Mouse (Mus musculus) gastrocnemius, adult 18-20 months (tissue): ENCODE data around the gene Gpc6. TPM values are rescaled to one million over a fixed set of nuclear protein-coding genes. Genes with fewer than 3 reads are reported as not detected.
"Not testable (repeated sequence)": the region's sequence is repeated elsewhere in the genome, so short reads cannot be mapped to it uniquely, and the experiment has no call there.

Source experiments
- DNase-seq: peaks from one replicate; pipeline ENCODE4 v3.0.0; 2021; ENCODE audit warnings: low spot score
- total RNA-seq, 2 experiments: library from RNA; stranded (reverse); gene quantifications; 2 replicates each; pipeline ENCODE4 v1.2.3; 2021

Gpc6 gene
- total RNA-seq, 2 experiments from 2014 or later: 1.5 to 2.6 TPM

DNA sequence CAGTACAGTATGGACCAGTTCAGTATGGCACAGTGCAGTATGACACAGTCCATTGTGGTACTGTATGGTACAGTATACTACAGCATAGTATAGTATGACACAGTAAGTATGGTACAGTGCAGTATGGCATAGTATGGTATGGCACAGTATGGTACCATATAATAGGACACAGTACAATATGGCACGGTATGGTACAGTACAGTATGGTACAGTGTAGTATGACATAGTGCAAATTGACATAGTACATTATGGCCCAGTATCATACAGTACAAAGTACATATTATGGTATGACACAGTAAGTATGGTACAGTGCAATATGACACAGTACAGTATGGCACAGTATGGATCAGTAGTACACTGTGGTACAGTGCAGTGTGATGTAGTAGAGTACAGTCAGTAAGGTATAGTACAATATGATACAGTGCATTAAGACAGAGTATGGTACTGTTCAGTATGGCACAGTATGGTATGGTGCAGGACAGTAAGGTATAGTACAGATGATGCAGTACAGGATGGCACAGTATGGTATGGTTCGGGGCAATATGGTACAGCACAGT, 521.6 kb downstream of the Gpc6 start:
- not testable (repeated sequence) for DNase-seq

DNA sequence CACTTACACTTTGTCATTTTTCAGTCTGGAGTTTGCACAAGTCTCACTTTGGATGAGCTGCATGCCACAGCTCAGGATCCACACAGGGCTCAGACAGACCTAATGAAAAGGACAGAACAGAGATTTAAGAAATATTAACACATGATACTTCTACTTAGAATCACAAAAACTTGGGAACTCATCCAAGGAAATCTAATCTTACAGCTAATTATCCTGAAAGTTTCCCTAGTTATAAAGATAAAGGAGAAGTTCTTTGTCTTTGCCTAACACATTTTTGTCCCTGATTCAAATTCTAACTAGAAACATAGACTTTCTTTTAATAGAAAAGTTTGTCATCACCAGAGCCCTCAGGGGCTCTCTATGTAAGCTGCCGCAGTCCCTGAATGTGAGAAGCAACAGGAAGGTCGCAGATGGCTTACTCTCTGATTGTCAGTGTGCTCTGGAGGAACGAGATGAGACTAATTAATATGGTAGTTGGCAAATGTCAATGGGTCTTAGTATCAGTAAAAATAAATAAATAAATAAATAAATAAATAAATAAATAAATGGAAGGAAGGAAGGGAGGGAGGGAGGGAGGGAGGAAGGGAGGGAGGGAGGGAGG, 526.4 kb downstream of the Gpc6 start:
- no peak for DNase-seq

DNA sequence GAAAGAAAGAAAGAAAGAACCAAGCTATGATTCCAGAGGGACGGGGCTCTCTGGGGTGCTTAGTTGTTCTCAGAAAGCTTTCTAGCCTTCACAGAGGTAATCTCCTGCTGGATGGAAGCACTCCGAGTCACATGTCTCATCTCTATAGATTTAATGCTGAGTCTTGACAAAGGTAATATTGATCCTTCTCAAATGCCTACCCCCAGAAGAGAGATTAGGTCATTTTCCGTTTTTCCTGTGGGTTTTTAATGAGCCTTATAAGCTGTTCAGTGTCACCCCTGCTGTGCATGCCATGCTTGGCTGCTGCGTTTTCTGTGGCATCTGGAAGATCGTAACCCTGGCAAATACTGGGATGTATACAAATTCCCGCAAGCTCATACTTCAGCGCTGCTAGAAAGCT, 527.0 kb downstream of the Gpc6 start:
- no peak for DNase-seq

DNA sequence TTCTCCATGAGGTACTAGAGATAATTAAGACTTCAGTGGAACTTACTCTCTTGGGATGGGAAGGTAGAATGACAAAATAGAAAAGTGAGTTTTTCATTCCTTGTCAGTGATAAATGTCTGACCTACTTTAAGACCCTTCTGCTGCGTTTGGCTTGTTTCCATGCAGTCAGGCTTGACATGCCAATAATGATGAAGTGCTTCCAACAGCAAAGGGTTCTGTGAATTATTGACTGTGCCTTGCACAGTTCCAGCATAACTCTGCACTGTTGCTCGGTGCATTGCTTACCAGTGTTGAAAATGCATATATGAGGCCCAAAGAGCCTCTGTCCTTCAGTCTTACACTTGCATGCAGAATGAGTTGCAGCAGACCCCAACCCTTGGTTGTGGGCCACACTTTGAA, 548.3 kb downstream of the Gpc6 start:
- no peak for DNase-seq

DNA sequence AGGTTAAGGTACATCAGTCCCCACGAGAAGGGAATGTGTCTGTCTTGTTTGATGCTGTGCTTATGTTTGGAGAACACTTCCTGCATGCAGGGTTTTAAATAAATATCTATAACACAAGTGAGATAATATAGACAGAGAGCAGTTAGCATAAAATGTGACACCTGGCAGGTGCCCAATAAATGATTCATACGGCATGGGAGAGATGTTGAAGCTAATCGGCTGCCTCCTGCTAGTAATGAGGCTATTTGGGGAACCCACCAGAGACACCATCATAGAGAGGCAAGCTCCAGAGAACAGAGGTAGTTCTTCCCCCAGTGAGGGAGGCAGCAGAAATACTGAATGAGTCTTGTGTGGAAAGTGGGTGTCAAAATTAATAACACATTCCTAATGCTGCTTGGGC, 553.8 kb downstream of the Gpc6 start:
- DNase-seq: no peak

DNA sequence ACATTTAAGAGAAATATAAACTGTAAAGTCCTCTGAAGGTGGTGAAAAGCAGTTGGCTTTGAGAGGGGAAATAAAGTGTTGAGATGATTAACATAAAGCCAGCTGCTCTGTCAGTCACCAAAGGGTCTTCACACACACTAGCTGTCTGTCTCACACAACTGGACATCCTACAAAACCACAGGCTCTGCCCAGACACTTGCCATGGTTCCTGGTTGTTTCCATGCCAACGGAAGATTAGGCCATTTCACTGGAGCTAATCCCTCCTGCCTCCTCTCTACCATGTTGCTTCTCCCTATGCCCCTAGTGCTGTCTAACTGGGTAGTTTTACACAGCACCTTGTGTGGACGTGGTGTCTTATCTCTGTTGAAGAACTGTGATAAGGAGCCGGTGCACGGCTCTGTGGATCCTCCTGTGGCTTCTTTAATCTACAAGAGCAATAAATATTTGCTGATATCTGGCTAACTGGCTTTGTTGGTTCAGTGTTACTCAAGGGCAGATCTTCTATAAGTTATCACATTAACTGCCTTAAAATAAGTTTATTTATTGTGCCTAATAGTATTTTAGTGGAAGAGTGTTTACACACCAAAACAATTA, 562.1 kb downstream of the Gpc6 start:
- DNase-seq: no peak

DNA sequence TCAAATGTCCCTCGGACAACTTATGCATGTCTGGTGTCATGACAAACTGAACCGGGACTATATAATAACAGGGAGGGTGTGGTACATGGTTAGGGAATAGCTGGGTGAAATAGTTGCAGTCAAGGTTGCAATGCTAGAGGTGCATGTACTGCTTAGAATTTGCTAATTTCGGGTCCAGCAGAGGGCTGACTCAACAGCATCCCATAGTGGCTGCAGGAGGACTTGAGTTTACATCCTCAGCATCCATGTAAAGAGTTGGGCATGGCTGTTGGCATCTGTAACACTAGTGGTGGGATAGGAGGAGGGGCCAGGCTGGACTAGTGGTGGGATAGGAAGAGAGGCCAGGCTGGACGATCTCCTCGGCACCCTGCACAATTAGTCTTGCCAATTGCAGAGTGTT, 565.4 kb downstream of the Gpc6 start:
- no peak for DNase-seq

DNA sequence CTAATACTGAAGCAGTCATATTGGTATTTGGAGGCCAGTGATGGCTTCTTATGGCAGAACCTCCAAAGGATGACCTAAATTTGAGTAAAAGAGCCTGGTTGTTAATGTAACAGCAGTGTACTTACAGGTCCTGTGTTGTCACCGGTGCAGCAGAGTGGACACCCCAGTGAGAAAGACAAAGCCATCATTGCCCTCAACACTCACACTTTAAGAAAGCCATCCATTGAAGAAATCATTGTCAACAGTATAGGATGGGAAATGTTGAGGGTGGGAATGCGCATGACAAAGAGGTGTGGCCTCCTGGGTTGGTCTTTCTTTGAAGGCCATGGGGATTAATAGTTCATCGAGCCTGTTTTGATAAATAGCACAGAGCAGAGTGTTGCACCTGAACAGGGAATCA, 570.0 kb downstream of the Gpc6 start:
- DNase-seq: no peak

DNA sequence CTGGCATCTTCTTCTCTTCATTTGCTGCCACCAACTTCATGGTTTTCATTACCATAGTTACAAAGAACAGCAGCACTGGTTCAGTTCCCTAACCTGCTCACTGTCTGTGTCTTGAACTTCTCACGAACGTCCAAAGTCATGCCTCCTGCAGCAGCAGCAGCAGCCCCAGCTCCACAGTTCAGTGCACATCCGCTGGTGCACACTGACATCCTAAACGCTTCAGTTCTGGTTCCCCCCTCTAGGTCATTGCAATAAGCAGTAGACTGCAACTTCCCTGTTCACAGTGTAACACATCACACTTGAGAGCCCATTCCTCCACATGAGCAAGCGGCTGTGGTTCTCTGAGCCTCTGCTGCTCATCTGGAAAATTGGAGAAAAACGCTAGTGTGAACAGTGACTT, 573.7 kb downstream of the Gpc6 start:
- no peak for DNase-seq

DNA sequence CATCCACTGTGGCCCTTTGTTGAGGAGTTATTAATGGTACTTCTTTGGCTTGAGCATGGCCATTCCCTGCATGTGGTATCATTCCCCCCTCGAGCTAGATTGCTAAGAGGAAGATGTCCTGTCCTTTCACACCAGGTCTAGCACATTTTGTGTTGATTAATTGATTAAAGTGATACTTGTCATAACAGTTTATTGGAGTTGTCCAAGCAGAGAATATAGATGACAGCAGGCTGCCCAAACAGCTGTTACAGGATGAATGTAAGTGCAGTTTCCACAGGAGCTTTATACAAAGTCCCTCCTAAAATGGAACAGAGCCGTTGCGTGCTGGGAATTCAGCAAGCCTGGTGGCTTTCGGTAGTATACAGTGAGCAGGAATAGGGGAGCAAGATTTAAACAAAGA, 574.2 kb downstream of the Gpc6 start:
- DNase-seq: no peak

DNA sequence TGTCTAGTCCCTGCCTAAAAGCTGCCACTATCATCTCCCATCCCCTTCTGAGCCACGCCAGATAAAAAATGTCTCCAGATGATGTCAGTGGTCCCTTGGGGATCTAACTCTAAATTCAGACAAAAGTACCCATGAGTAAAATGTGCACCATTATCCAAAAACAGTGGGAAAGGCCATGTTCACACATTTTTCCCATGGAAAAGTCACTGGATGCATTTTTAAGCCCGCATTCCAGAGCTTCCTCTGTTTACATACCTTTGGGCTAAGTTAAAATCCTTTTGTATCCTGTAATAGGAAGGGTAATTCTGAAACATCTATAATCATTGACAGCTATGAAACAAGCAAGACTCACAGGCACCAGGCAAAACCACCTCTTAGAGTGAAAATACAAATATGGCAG, 589.7 kb downstream of the Gpc6 start:
- DNase-seq: no peak

DNA sequence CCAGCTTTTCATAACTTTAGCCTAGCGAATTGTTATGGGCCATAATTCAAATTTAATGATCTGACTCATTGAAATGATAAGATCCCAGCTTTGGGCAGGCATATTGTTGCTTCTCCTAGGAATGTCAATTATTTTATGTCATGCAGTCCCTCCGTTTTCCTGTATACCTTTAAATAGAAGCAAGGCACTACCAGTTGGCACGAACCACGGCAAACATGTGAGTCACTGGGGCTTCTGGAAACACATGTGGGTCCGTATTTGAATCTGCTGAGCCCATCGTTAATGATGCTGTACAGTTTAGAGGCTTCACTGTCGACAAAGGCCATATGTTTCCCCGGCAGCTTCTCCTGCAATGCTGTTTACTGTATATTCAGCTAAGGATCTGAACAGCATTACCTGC, 594.5 kb downstream of the Gpc6 start:
- DNase-seq: no peak

DNA sequence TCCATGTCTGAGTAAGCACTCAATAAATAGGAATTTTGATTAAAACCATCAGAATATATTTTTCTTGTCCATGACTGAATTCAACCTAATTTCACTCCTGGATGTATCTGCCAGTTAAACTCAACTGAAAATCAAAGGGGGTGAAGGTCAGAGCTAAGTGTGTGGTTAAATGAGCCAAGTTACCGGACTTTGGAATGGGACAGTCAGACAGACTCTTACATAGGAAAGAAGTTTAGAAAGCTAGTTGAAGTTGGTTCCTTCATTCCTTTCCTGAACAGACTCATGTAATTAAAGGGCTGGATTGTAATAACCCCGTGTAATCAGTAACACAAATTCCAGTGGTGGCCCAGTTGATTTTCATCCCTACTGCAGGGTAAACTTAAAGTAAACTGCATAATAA, 595.6 kb downstream of the Gpc6 start:
- no peak for DNase-seq

DNA sequence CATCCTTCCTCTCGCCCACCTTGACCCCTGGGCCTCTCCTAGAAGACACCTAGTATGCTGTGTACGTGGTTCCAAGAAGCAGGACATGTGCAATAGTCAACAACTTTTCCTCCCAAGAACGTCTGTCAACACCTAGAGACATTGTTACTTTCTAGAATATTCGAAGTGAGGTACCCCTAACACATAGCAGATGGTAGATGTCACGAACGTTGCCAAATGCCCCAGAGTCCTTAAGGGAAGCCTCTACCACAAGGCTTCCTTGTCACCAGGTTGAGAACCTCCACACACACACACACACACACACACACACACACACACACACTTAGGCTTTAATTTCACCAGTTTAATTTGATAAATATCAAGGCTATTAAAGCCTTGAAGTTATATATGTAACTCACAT, 600.0 kb downstream of the Gpc6 start:
- DNase-seq: no peak

DNA sequence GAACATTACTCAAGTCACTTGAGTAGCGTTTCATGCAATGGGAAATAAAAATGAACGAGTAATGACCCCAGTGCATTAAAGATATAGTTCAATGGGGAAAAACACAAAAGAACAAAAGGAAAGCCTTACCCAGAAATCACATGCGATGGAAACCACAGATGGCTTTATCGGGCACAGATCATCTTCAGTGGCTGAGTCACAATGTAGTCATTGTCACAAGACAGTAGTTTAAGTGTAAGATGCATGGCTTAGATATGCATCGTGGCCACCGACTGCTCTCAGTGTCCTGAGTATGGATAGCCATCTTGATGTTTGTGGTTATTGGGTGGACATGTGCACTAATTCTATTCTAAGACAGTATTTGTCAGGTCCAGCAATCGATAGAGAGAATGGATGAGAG, 601.9 kb downstream of the Gpc6 start:
- no peak for DNase-seq

DNA sequence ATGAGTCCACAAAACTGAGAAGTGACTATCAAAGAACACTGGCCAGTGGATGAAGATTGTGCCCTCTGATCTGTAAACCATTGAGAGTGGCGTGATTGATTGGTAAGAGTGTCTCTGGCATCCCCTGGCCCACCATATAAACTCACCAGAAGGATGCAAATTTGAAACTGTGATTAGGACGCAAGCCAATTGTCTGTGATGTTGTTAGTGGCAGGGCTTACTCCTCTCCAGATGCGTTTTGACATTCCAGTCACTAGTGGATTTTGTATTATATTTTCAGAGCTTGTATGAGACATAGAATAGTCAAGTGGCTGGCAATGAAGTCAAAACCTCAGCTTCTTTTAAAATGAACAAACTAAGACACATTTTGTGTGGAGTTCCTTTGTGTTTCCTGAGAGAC, 604.3 kb downstream of the Gpc6 start:
- DNase-seq: no peak

DNA sequence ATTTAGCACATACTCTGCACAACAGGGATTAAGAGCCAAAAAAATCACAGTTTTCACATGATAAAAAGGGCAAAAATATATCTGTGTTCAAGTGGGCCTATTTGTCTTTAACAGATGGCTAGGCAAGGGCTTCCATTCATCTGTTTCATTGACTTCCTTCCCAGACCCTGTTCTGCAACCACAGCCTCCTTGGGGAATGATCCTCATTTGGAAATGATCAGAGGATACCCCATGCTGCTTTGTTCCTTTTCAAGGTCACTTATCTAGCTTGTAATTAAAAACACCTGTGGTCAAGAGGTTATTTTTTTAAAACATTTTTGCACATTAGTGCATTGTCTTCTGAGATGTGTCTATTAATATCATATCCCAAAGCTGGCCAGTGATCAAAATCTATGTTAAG, 627.7 kb downstream of the Gpc6 start:
- DNase-seq: no peak

DNA sequence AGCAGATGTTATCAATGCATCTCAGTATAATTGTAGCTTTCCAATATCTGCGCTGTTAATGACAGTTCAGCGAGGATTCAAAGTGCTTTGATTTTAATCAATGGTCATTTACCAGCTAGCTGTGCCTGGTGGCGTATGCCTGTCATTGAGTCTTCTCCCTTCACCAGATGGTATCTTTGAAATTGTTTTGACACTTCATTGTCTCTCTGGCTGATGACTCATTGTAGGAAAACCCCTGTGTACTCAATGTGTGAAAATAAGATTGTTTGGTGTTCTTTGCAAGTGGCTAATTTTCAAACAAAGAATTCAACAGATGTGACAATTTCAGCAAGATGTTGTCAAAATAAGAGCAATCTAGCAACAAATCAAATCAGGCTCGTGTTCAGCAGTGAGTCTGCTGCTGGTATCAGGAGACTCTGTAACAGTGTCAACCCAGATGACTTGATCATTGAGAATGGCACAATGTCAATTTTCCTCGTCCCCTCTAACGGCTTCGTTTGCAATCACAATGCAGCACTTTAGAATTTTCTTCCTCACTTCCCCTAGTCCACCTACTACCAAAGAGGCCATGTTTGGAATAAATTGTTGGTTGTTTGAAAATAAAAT, 631.7 kb downstream of the Gpc6 start:
- DNase-seq: no peak

DNA sequence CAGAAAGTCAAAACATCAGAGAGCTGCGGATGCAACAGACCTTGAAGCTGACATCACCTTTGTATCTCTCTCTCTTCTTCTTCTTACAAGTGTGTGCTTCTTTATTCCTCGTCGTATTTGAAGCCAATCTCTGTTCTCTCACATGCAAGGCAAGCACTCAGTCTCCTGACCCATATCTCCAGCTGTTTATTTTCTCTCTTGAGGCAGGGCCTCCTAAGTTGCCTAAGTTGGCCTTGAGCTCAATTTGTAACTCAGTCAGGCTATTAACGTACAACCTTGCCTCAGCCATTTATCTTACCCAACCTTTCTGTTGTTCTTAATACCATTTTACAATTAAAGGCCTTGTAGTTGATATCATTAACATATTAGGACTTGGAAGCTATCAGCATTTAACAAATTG, 637.0 kb downstream of the Gpc6 start:
- DNase-seq: no peak

DNA sequence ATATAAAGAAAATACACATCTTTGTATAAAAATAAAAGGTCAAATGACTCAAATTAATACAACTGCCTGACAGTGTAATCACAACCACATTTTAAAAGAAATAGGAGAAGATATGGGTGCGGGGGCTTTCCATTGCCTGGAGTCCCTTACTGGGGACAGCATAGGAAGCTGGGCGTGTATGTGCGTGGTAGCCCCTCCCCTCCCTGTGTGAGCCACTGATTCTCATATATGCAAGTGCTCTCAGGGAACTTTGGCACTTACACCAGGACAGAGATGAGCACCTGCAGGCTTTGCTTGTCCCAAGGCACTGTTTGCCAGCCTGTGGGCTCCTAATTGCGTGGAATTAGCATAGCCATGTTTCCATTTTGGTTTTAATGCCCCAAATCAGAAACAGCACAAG, 644.2 kb downstream of the Gpc6 start:
- DNase-seq: no peak

DNA sequence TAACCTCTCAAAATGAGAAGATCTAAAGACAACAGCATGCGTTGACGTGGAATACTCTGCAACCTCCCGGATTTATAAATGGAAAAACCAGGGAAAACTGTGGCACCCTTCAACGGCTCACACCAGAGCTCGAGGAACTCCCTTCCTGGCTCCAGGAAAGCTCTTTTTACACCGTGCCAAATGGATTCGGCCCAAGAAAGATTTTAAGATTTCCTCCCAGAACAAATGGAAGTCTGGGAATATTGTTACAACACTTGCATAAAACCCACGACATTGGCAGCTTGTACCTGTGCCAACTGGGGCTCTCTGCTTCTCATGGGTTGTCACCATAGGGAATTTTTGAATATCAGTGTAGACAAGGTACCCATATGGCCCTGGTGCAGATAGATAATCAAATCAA, 647.1 kb downstream of the Gpc6 start:
- peak; percentile 23 for DNase-seq

DNA sequence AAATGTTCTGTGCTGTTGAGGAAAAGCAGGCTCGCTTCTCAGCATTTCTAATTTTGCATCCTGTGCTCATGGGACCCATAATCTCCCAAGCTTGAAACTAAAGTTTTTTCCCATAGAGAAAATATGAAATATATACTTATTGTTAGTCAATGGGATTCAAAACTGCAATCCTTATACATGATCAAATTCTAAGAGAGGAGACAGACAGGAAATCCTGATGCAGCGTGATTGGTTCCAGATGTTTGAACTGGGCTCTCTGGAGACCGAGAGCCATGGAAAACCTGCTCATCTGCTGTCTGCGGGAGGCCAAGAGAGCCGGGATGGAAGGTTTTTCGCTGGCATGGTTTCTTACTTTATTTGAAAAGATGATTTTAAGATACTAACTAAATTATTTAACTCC, 649.1 kb downstream of the Gpc6 start:
- DNase-seq: peak; percentile 8

DNA sequence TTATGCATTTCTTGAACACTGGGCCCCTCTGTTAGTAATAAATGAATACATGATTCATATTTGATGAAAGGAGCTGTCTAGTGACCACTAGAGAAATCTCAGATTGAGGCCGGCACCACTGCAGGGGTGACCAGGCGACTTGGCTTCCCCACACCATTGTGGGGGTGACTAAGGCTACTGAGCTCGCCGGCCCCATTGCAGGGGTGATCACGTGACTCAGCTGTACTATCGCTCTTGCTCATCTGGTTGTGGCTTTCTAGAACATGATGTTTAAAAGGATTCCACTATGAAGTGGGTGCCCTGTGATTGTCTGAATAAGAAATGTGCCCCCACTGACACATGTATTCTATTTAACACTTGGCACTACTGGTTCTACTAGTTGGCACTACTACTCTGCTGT, 656.6 kb downstream of the Gpc6 start:
- no peak for DNase-seq
